Mouse (Mus musculus) lung, adult 2 months (tissue): Measurements from ENCODE around the gene Mpped1.

Experiments used
- CTCF ChIP-seq: fragments of 200-500 bp; IDR thresholded peaks from 2 replicates; pipeline ENCODE4 v1.5.1; 2011; ENCODE audit warnings: mild to moderate bottlenecking, low read length, control low read depth; ENCODE audit not compliant: insufficient read depth
- POLR2A ChIP-seq: fragments of 200-500 bp; IDR thresholded peaks from 2 replicates; pipeline ENCODE4 v1.6.1; 2011; ENCODE audit warnings: low read depth, mild to moderate bottlenecking, control low read depth, low read length, borderline replicate concordance; ENCODE audit errors: extremely low read depth

DNA sequence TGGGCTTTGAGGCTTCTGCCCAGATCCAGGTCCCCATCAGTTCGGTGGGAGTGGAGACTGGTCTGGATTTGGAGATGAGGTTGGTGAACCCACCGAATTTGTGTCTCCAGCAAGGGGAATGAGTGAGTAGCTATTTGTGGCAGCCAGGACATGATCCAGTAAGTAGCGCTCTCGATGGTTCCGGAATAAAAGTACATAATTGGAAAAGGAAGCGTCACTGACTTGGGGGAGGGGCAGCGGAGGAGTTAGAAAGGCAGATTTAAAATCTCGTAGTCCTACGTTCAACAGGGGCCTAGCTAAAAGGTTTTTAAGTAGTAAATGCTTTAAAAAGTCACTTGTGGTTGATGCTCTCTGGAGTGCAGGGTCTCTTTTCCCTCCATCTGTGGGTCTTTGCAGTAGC lies 5.5 kb downstream of the Mpped1 start:
- TF ChIP-seq CTCF (no peak), POLR2A (no peak)
